Mouse (Mus musculus) neural tube, embryonic 11.5 days (tissue): ENCODE measurements around the gene Cdk5rap2. TPM values are rescaled to one million over a fixed set of nuclear protein-coding genes. Genes with fewer than 3 reads are reported as not detected.

Source experiments
- ATAC-seq: fragments of 200-750 bp; cut with Nextera tagmentation; 2 replicates; pipeline ENCODE4 v1.8.0; 2017; ENCODE audit warnings: moderate number of reproducible peaks, mild to moderate bottlenecking, moderate TSS enrichment, moderate library complexity; ENCODE audit not compliant: insufficient read depth, low FRiP score, low TSS enrichment
- DNase-seq: peaks from one replicate; pipeline ENCODE4 v3.0.0-alpha.2; 2015; ENCODE audit warnings: low spot score
- H3K27ac ChIP-seq: fragments of 300-500 bp; sonication (generic); 2 replicates; pipeline ENCODE4 v1.5.1; 2014; ENCODE audit warnings: low read depth, mild to moderate bottlenecking, low read length
- H3K27me3 ChIP-seq: fragments of 300-500 bp; sonication (generic); 2 replicates; pipeline ENCODE4 v1.6.1; 2014; ENCODE audit warnings: mild to moderate bottlenecking, low read length, mixed read lengths; ENCODE audit not compliant: control insufficient read depth, insufficient read depth
- H3K36me3 ChIP-seq: fragments of 300-500 bp; sonication (generic); 2 replicates; pipeline ENCODE4 v1.6.1; 2014; ENCODE audit warnings: mild to moderate bottlenecking, low read length, moderate library complexity, mixed read lengths; ENCODE audit not compliant: control insufficient read depth, insufficient read depth
- H3K4me1 ChIP-seq: fragments of 300-500 bp; sonication (generic); 2 replicates; pipeline ENCODE4 v1.6.1; 2014; ENCODE audit warnings: low read length, mixed read lengths; ENCODE audit not compliant: control insufficient read depth, insufficient read depth
- H3K4me2 ChIP-seq: fragments of 300-500 bp; sonication (generic); 2 replicates; pipeline ENCODE4 v1.6.1; 2014; ENCODE audit warnings: low read depth, mild to moderate bottlenecking, moderate library complexity
- H3K4me3 ChIP-seq: fragments of 300-500 bp; sonication (generic); 2 replicates; pipeline ENCODE4 v1.5.1; 2014; ENCODE audit warnings: low read depth, low read length
- H3K9ac ChIP-seq: fragments of 300-500 bp; sonication (generic); 2 replicates; pipeline ENCODE4 v1.6.1; 2014; ENCODE audit warnings: mild to moderate bottlenecking, low read length
- H3K9me3 ChIP-seq: fragments of 300-500 bp; sonication (generic); 2 replicates; pipeline ENCODE4 v1.6.1; 2016; ENCODE audit warnings: low read length; ENCODE audit not compliant: control insufficient read depth
- WGBS: fragments of 180-500 bp; shearing (Covaris S2); extraction: QIAGEN DNeasy Blood & Tissue Kit; methylation state at CpG from one replicate; pipeline ENCODE4 v1.1.7; 2014; 5-methylcytosine and 5-hydroxymethylcytosine counted together
- polyA plus RNA-seq: library from polyadenylated mRNA; unstranded; fragments of >200 nt; fragmentation: Nextera tagmentation; extraction: Ambion mirVana; gene quantifications from 2 replicates; pipeline ENCODE4 v1.2.1, GENCODE M21; 2014

Cdk5rap2 gene
- polyA plus RNA-seq, 1 experiment from 2014 or later: 19.0 TPM

GRCm38 (mm10) chr4:70303870-70304269 lies 106.4 kb downstream of the Cdk5rap2 start:
- Histone ChIP-seq H3K4me2 (no peak overlapping the region), H3K27me3 (no peaks in the 10 kb centered on the region), H3K9me3 (no peaks in the 10 kb centered on the region), H3K4me3 (no peak overlapping the region), H3K9ac (no peak overlapping the region), H3K36me3 (no peaks in the 10 kb centered on the region; the same call in 1 of the 2 replicates), H3K4me1 (no peaks in the 10 kb centered on the region), H3K27ac (no peak overlapping the region)
- DNase-seq (no peak), ATAC-seq (no peak)
- 71% methylated on average over 4 of the region's 4 CpGs for WGBS

DNA sequence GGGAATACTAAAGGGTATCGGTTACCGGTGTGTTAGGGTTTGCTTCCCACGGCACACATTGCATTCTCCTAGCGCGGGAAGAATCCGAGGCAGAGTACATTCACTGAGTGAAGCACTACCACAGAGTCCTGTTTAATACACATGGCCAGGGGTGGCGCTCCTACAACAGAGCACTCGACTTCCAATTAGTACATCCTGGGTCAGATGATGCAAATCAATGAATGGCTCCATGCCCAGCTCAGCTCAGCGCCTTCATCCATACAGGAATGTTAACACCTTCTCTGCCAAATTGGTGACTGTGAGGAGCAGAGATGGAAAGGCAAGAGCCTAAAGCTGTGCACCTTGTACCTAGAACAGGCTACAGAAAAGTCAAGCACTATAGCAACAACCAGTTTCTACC lies 109.1 kb downstream of the Cdk5rap2 start:
- Histone ChIP-seq H3K9me3 (no peaks in the 10 kb centered on the region), H3K9ac (no peak overlapping the region), H3K27me3 (no peaks in the 10 kb centered on the region), H3K27ac (no peak overlapping the region), H3K4me3 (no peak overlapping the region), H3K4me1 (no peaks in the 10 kb centered on the region), H3K4me2 (no peak overlapping the region), H3K36me3 (peaks cover 3% of the 10 kb centered on the region)
- DNase-seq: no peak
- WGBS: 95% methylated on average over 9 of the region's 9 CpGs
- no peak for ATAC-seq

GRCm38 (mm10) chr4:70289361-70289760 lies 120.9 kb downstream of the Cdk5rap2 start:
- no peaks in the 10 kb centered on the region for H3K9me3 ChIP-seq
- H3K4me3 ChIP-seq: no peak overlapping the region
- no peaks in the 10 kb centered on the region for H3K4me1 ChIP-seq
- no peak overlapping the region for H3K4me2 ChIP-seq
- no peaks in the 10 kb centered on the region for H3K27me3 ChIP-seq
- H3K9ac ChIP-seq: no peak overlapping the region
- no peak for ATAC-seq
- no peak for DNase-seq
- H3K27ac ChIP-seq: no peak overlapping the region
- H3K36me3 ChIP-seq: peaks cover 2% of the 10 kb centered on the region; the same call in 1 of the 2 replicates
- WGBS: 81% methylated on average over 6 of the region's 6 CpGs

DNA sequence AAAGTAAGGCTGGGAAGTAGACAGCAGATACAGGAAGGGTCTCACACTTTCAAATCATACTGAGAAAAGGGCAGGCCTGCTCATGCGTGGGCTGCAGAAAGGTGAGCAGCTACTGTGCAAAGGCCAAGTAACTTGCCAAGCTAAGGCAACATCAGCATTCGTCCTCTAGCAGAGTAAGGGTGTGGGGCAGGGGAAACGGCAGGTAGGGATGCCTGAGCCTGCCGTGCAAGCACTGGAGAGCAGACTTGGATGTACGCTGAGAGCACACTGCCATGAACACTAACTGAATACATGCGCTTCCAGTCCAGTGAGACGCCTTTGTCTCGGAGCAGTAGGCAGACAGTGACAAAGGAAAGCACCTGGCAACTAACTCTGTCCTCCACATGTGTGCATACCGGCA lies 127.1 kb downstream of the Cdk5rap2 start:
- Histone ChIP-seq H3K4me2 (no peak overlapping the region), H3K4me1 (no peaks in the 10 kb centered on the region), H3K9me3 (no peaks in the 10 kb centered on the region), H3K27me3 (no peaks in the 10 kb centered on the region), H3K36me3 (peaks cover 8% of the 10 kb centered on the region), H3K4me3 (no peak overlapping the region), H3K27ac (no peak overlapping the region), H3K9ac (no peak overlapping the region)
- 90% methylated on average over 9 of the region's 9 CpGs for WGBS
- no peak for ATAC-seq
- no peak for DNase-seq

DNA sequence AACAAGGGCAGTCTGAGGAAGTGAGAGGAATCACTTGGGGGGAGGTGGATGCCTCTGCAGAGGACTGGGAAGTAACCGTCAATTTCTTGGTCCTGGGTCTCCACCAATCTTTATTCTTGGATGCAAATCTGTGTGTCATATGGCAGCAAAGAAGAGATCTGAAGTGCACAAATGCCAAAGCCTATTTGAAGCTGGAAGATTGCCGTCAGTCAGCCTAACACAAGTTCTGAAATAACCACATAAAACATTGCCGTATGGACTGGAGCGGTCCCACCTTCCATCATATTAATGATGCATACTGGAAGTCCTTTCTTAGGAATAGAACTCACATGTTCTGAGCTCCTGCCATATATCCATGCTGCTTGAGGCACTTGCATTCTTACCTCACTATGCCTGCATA lies 131.4 kb downstream of the Cdk5rap2 start:
- ATAC-seq (no peak), DNase-seq (no peak)
- H3K4me1 ChIP-seq: no peaks in the 10 kb centered on the region
- WGBS: 95% methylated on average over 4 of the region's 4 CpGs
- peaks cover 8% of the 10 kb centered on the region for H3K36me3 ChIP-seq
- H3K27me3 ChIP-seq: no peaks in the 10 kb centered on the region
- no peaks in the 10 kb centered on the region for H3K9me3 ChIP-seq
- no peak overlapping the region for H3K4me2 ChIP-seq
- no peak overlapping the region for H3K27ac ChIP-seq
- no peak overlapping the region for H3K9ac ChIP-seq
- H3K4me3 ChIP-seq: no peak overlapping the region

GRCm38 (mm10) chr4:70278057-70278456 lies 132.2 kb downstream of the Cdk5rap2 start:
- no peak overlapping the region for H3K27ac ChIP-seq
- H3K27me3 ChIP-seq: no peaks in the 10 kb centered on the region
- H3K4me3 ChIP-seq: no peak overlapping the region
- H3K36me3 ChIP-seq: peaks cover 8% of the 10 kb centered on the region
- no peaks in the 10 kb centered on the region for H3K9me3 ChIP-seq
- no peak overlapping the region for H3K4me2 ChIP-seq
- no peak overlapping the region for H3K9ac ChIP-seq
- no peaks in the 10 kb centered on the region for H3K4me1 ChIP-seq
- no peak for ATAC-seq
- no peak for DNase-seq
- 93% methylated on average over 3 of the region's 3 CpGs for WGBS

DNA sequence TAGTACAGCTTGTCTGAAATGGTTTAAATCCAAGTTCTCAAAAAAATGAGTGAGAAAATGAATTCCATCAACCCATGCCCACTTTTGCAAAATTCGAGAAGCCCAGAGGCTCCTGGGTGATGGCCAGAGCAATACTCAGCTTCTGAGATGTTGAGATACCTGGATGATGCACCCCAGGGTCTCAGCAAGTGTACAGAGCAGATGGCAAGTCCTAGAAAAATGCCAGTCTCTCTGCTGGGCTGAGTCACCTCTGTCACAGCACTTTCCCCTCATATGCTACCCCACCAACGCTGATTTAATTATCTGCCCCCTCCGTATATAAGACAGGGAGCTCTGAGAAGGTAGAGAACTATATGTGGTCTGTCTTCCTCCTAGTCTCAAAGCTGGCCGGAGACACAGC lies 137.3 kb downstream of the Cdk5rap2 start:
- H3K27me3 ChIP-seq: no peaks in the 10 kb centered on the region
- peaks cover 2% of the 10 kb centered on the region for H3K36me3 ChIP-seq
- DNase-seq (no peak), ATAC-seq (no peak)
- H3K4me1 ChIP-seq: no peaks in the 10 kb centered on the region
- no peak overlapping the region for H3K4me2 ChIP-seq
- no peak overlapping the region for H3K9ac ChIP-seq
- no peak overlapping the region for H3K4me3 ChIP-seq
- no peak overlapping the region for H3K27ac ChIP-seq
- 94% methylated on average over 4 of the region's 4 CpGs for WGBS
- H3K9me3 ChIP-seq: no peaks in the 10 kb centered on the region

GRCm38 (mm10) chr4:70272527-70272926 lies 137.7 kb downstream of the Cdk5rap2 start:
- WGBS: 91% methylated on average over 4 of the region's 4 CpGs
- no peaks in the 10 kb centered on the region for H3K27me3 ChIP-seq
- no peak overlapping the region for H3K27ac ChIP-seq
- peaks cover 2% of the 10 kb centered on the region for H3K36me3 ChIP-seq
- no peak overlapping the region for H3K9ac ChIP-seq
- no peak for DNase-seq
- H3K4me3 ChIP-seq: no peak overlapping the region
- H3K4me1 ChIP-seq: no peaks in the 10 kb centered on the region
- no peak overlapping the region for H3K4me2 ChIP-seq
- H3K9me3 ChIP-seq: no peaks in the 10 kb centered on the region
- no peak for ATAC-seq

- DNase-seq (no peak), ATAC-seq (no peak)
- Histone ChIP-seq H3K27ac (no peak overlapping the region), H3K4me1 (no peaks in the 10 kb centered on the region), H3K36me3 (peaks cover 8% of the 10 kb centered on the region), H3K4me3 (no peak overlapping the region), H3K9ac (no peak overlapping the region), H3K4me2 (no peak overlapping the region), H3K9me3 (no peaks in the 10 kb centered on the region), H3K27me3 (no peaks in the 10 kb centered on the region)
- 88% methylated on average over 2 of the region's 2 CpGs for WGBS
Measured at GRCm38 (mm10) chr4:70267213-70267906, 142.9 kb downstream of the Cdk5rap2 start.
